11 mouse cellular contexts compared by ENCODE assay signal in genomic region chr16:23890636-23891035, GRCm38 (mm10). TPM values are rescaled to one million over a fixed set of nuclear protein-coding genes. Genes with fewer than 3 reads are reported as not detected.
A peak's percentile ranks its signal among the peaks of the same experiment; 100 is the strongest.
DNase-seq lines count a peak whose midpoint lies in the region; ATAC-seq and TF ChIP-seq lines count a peak whose summit lies in the region.
"Had no signal": no experiment of that assay in that cellular context is flagged by ENCODE, and none has a peak within 500 bp of the region (broad histone marks: within the 10 kb centered on the region; RNA-seq: fewer than 3 reads in every experiment).

Sst (minus strand) TSS chr16:23890958.

- 0 out of 2 replicates have a peak within 1 kb of the TSS, but pooled peaks have one; percentile 6 for H3K4me3 ChIP-seq in heart, embryonic 10.5 days
- H3K4me3 ChIP-seq in forebrain, embryonic 12.5 days (replicated peaks): peak within 1 kb of the TSS; percentile 9; the same call in 1 of the 2 replicates
- peak within 1 kb of the TSS; percentile 41 for H3K4me3 ChIP-seq in midbrain, postnatal 0 days (ENCODE audit: low read depth, low read length)
- H3K4me3 ChIP-seq: embryonic facial prominence, embryonic 15.5 days; heart, embryonic 13.5 days; limb, embryonic 13.5 days had no signal

- no peak for TF ChIP-seq CTCF in midbrain, postnatal 0 days (IDR thresholded peaks at IDR 0.05)

- no peak for DNase-seq in heart, embryonic 10.5 days (ENCODE audit: low spot score)
- no peak for DNase-seq in heart, postnatal 4 days
- no peak for DNase-seq in layer of hippocampus, postnatal 10 days (ENCODE audit: low spot score in 2 of 2)
- DNase-seq in midbrain, postnatal 0 days (ENCODE audit: low spot score): no peak
- DNase-seq in urinary bladder, adult 18-20 months (ENCODE audit: low spot score in 2 of 2): no peak
- DNase-seq in cerebellum, adult 9-11 months: no peak
- DNase-seq in spleen, adult 18-20 months: no peak

- no peak for ATAC-seq in forebrain, embryonic 12.5 days (ENCODE audit: low FRiP score)
- ATAC-seq in midbrain, postnatal 0 days (ENCODE audit: low FRiP score): 0 out of 2 replicates have a peak, but pooled peaks have one; percentile 27

- H3K36me3 ChIP-seq in heart, embryonic 10.5 days: no peaks in the 10 kb centered on the region
- H3K36me3 ChIP-seq in forebrain, embryonic 12.5 days (replicated peaks): no peaks in the 10 kb centered on the region
- H3K36me3 ChIP-seq in midbrain, postnatal 0 days (ENCODE audit: insufficient read depth, low read length): no peaks in the 10 kb centered on the region
- H3K36me3 ChIP-seq: embryonic facial prominence, embryonic 15.5 days; heart, embryonic 13.5 days; limb, embryonic 13.5 days had no signal

- no peak within 1 kb of the TSS for H3K9ac ChIP-seq in forebrain, embryonic 12.5 days
- H3K9ac ChIP-seq in midbrain, postnatal 0 days (replicated peaks; ENCODE audit: low read length, poor library complexity, severe bottlenecking): peak within 1 kb of the TSS; percentile 24; the same call in 1 of the 2 replicates
- H3K9ac ChIP-seq: embryonic facial prominence, embryonic 15.5 days; heart, embryonic 13.5 days; limb, embryonic 13.5 days had no signal

- peaks cover 3% of the 10 kb centered on the region; the same call in 1 of the 2 replicates for H3K4me1 ChIP-seq in heart, embryonic 10.5 days
- peaks cover 6% of the 10 kb centered on the region for H3K4me1 ChIP-seq in forebrain, embryonic 12.5 days
- no peaks in the 10 kb centered on the region for H3K4me1 ChIP-seq in midbrain, postnatal 0 days (ENCODE audit: insufficient read depth, low read length)
- H3K4me1 ChIP-seq: embryonic facial prominence, embryonic 15.5 days; heart, embryonic 13.5 days had no signal

- H3K9me3 ChIP-seq in heart, embryonic 10.5 days: no peaks in the 10 kb centered on the region
- no peaks in the 10 kb centered on the region for H3K9me3 ChIP-seq in forebrain, embryonic 12.5 days
- no peaks in the 10 kb centered on the region for H3K9me3 ChIP-seq in midbrain, postnatal 0 days (ENCODE audit: low read length)
- H3K9me3 ChIP-seq: embryonic facial prominence, embryonic 15.5 days; heart, embryonic 13.5 days; limb, embryonic 13.5 days had no signal

- no peak within 1 kb of the TSS for H3K27ac ChIP-seq in heart, embryonic 10.5 days
- H3K27ac ChIP-seq in forebrain, embryonic 12.5 days: no peak within 1 kb of the TSS
- peak within 1 kb of the TSS; percentile 57; the same call in 1 of the 2 replicates for H3K27ac ChIP-seq in midbrain, postnatal 0 days (ENCODE audit: low read depth, low read length)
- H3K27ac ChIP-seq: embryonic facial prominence, embryonic 15.5 days; heart, embryonic 13.5 days; limb, embryonic 13.5 days had no signal

- peaks cover 43% of the 10 kb centered on the region for H3K27me3 ChIP-seq in heart, embryonic 10.5 days (ENCODE audit: insufficient read depth, poor library complexity, severe bottlenecking)
- H3K27me3 ChIP-seq in forebrain, embryonic 12.5 days: peaks cover 34% of the 10 kb centered on the region
- H3K27me3 ChIP-seq in midbrain, postnatal 0 days (ENCODE audit: insufficient read depth, low read length): peaks cover 15% of the 10 kb centered on the region

- H3K4me2 ChIP-seq in forebrain, embryonic 12.5 days: peak within 1 kb of the TSS; percentile 31
- H3K4me2 ChIP-seq in midbrain, postnatal 0 days (ENCODE audit: low read depth, low read length, poor library complexity, severe bottlenecking): peak within 1 kb of the TSS; percentile 66
- H3K4me2 ChIP-seq: embryonic facial prominence, embryonic 15.5 days; heart, embryonic 13.5 days; limb, embryonic 13.5 days had no signal

- WGBS in heart, embryonic 10.5 days: 8% methylated on average over 26 of the region's 26 CpGs
- 5% methylated on average over 26 of the region's 26 CpGs for WGBS in forebrain, embryonic 12.5 days
- 4% methylated on average over 26 of the region's 26 CpGs for WGBS in midbrain, postnatal 0 days

RNA-seq across cellular contexts. Expression of gene Sst, which starts in this region (rescaled TPM):
- 1.0 TPM in 1 of 2 replicates, not detected in the other for polyA plus RNA-seq in heart, embryonic 10.5 days (2016; fragmentation: Nextera tagmentation; extraction: Ambion mirVana)
- not detected for total RNA-seq in heart, postnatal 4 days (2021)
- 43.4 and 45.5 TPM in 2 replicates for polyA plus RNA-seq in forebrain, embryonic 12.5 days (2016; fragmentation: Nextera tagmentation; extraction: Ambion mirVana)
- total RNA-seq in layer of hippocampus, postnatal 10 days (2021): 100 to 1,000 TPM; 463 to 487 TPM
- 380 and 464 TPM in 2 replicates for total RNA-seq in midbrain, postnatal 0 days (2014; rRNA removed)
- polyA plus RNA-seq in midbrain, postnatal 0 days (2015; fragmentation: Nextera tagmentation; extraction: Ambion mirVana): 510 and 559 TPM in 2 replicates

Comparison
In these comparisons a context has a peak if more than half of its experiments do, and no peak if none do; other contexts are left out.
1. RNA of gene Sst (total RNA-seq): 463 to 487 TPM in layer of hippocampus, postnatal 10 days and 380 to 464 TPM in midbrain, postnatal 0 days; not detected in heart, postnatal 4 days; every median in the first group is over 100 times any median in the second.
2. RNA of gene Sst (polyA plus RNA-seq): 510 to 559 TPM in midbrain, postnatal 0 days and 43.4 to 45.5 TPM in forebrain, embryonic 12.5 days; 1.0 TPM in heart, embryonic 10.5 days; every median in the first group is over 10 times any median in the second.
3. RNA of gene Sst (polyA plus RNA-seq): 510 to 559 TPM in midbrain, postnatal 0 days; 43.4 to 45.5 TPM in forebrain, embryonic 12.5 days; every median in the first group is over 10 times any median in the second.
4. Peak in every context shown above with its lines, with median percentiles within 50 percentile points of each other: H3K4me3 ChIP-seq.